Mouse (Mus musculus) gastrocnemius, adult 2 months (tissue): ENCODE results near the gene Gm14444. TPM values are rescaled to one million over a fixed set of nuclear protein-coding genes. Genes with fewer than 3 reads are reported as not detected.
"Not testable (repeated sequence)": the region's sequence is repeated elsewhere in the genome, so short reads cannot be mapped to it uniquely, and the experiment has no call there.

Experiments
- DNase-seq: peaks from one replicate; pipeline ENCODE4 v3.0.0; 2022
- H3K27ac ChIP-seq: fragments of 200-600 bp; 2 replicates; pipeline ENCODE4 v1.8.1; 2022; ENCODE audit warnings: mild to moderate bottlenecking
- H3K4me3 ChIP-seq: fragments of 200-600 bp; 2 replicates; pipeline ENCODE4 v1.8.1; 2022; ENCODE audit warnings: mild to moderate bottlenecking, moderate library complexity
- intact Hi-C: fragments of 180-260 bp; cut with DNase I; formaldehyde crosslinking; loops from one replicate; pipeline ENCODE4 v1.15.1; 2025
- long read RNA-seq, 2 experiments: library from polyadenylated mRNA; stranded (forward); transcript quantifications; one replicate each; pipeline ENCODE4 v2.0.0; 2021
- total RNA-seq, 2 experiments: library from RNA; stranded (reverse); gene quantifications; 2 replicates each; pipeline ENCODE4 v1.2.3; 2021

Gm14444 gene
- total RNA-seq: under 1 TPM; 0.36 to 0.75 TPM
- long read RNA-seq, experiment 1: 0 reads
- long read RNA-seq, experiment 2: 0 reads

- intact Hi-C loops, DNase-seq, H3K4me3 ChIP-seq, H3K27ac ChIP-seq: not testable (repeated sequence)
These were observed at the start of gene Gm14444 for GRCm38 (mm10) chr2:175010022-175010421. TSS of gene Gm14444 (plus strand) at chr2:175010241.

- DNase-seq, intact Hi-C loops, H3K4me3 ChIP-seq, H3K27ac ChIP-seq: not testable (repeated sequence)
These were observed 44.6 kb upstream of the Gm14444 start for GRCm38 (mm10) chr2:174965466-174965865.

GRCm38 (mm10) chr2:175044268-175044667 lies 34.2 kb downstream of the Gm14444 start:
- intact Hi-C loops, H3K27ac ChIP-seq, H3K4me3 ChIP-seq, DNase-seq: not testable (repeated sequence)

- H3K4me3 ChIP-seq, H3K27ac ChIP-seq, intact Hi-C loops, DNase-seq: not testable (repeated sequence)
These were observed 57.7 kb downstream of the Gm14444 start, which contains the start of gene Gm14393 for GRCm38 (mm10) chr2:175067681-175068261. TSS of gene Gm14393 (minus strand) at chr2:175067781.

Other genes with a start within 250 kb of the Gm14444 start
- under 1 TPM; 0.23 to 0.42 TPM for gene Edn3, start 249.6 kb upstream of the Gm14444 start, total RNA-seq
- gene Gm14393, start 57.5 kb downstream of the Gm14444 start, total RNA-seq: 1 to 10 TPM in 1 of 2 experiments, not detected in 1; 1.0 TPM
- 10 to 100 TPM in 1 of 2 experiments, 1 to 10 TPM in 1; 8.2 to 11.2 TPM for gene Gm14399, start 131.8 kb downstream of the Gm14444 start, total RNA-seq
- gene Gm14443, start 165.6 kb downstream of the Gm14444 start, total RNA-seq: 1 to 10 TPM in 1 of 2 experiments, under 1 TPM in 1; 0.59 to 1.0 TPM
- gene Gm14391, start 196.7 kb downstream of the Gm14444 start, total RNA-seq: 10 to 100 TPM; 53.5 to 54.7 TPM